Mouse (Mus musculus) ES-Bruce4 (cell line): ENCODE results near the gene Hnrnpu. TPM values are rescaled to one million over a fixed set of nuclear protein-coding genes. Genes with fewer than 3 reads are reported as not detected.

Experiments used
- H3K27ac ChIP-seq: 2 replicates; pipeline ENCODE4 v1.5.1; 2012; ENCODE audit warnings: low read length, inconsistent platforms; ENCODE audit not compliant: insufficient read depth
- H3K27me3 ChIP-seq: 2 replicates; pipeline ENCODE4 v1.6.1; 2012; ENCODE audit warnings: mild to moderate bottlenecking, low read length, inconsistent platforms; ENCODE audit not compliant: control insufficient read depth, poor library complexity, insufficient read depth, severe bottlenecking
- H3K36me3 ChIP-seq: 2 replicates; pipeline ENCODE4 v1.6.1; 2012; ENCODE audit warnings: inconsistent platforms, mild to moderate bottlenecking, low read length, moderate library complexity; ENCODE audit not compliant: control insufficient read depth, poor library complexity, insufficient read depth, severe bottlenecking
- H3K4me1 ChIP-seq: one replicate; pipeline ENCODE4 v1.8.1; 2011; ENCODE audit warnings: low read length; ENCODE audit not compliant: control insufficient read depth, insufficient read depth
- H3K4me3 ChIP-seq: 2 replicates; pipeline ENCODE4 v1.5.1; 2011; ENCODE audit warnings: low read depth, mild to moderate bottlenecking, low read length
- H3K9ac ChIP-seq: 2 replicates; pipeline ENCODE4 v1.6.1; 2012; ENCODE audit warnings: low read depth, mild to moderate bottlenecking, inconsistent platforms; ENCODE audit not compliant: poor library complexity, severe bottlenecking
- H3K9me3 ChIP-seq: replicated peaks from 2 replicates; pipeline ENCODE4 v1.6.1; 2012; ENCODE audit warnings: mild to moderate bottlenecking, low read length, inconsistent platforms; ENCODE audit not compliant: control insufficient read depth, poor library complexity, insufficient read depth, severe bottlenecking
- CTCF ChIP-seq: IDR thresholded peaks from one replicate; pipeline ENCODE4 v1.8.1; 2011; ENCODE audit warnings: low read depth, low read length
- EP300 ChIP-seq: IDR thresholded peaks from 2 replicates; pipeline ENCODE4 v1.6.1; 2011; ENCODE audit warnings: low read depth, low read length; ENCODE audit not compliant: insufficient read depth
- POLR2A ChIP-seq: IDR thresholded peaks from one replicate; pipeline ENCODE4 v1.8.1; 2011; ENCODE audit warnings: low read length; ENCODE audit not compliant: insufficient read depth
- polyA plus RNA-seq: library from polyadenylated mRNA; stranded (reverse); fragments of >200 nt; gene quantifications from 2 replicates; pipeline ENCODE4 v1.2.4, GENCODE M21; 2011; ENCODE audit warnings: low read depth; ENCODE audit not compliant: missing spikeins, insufficient read depth, insufficient read length

Hnrnpu gene
- polyA plus RNA-seq, 1 experiment: 1,155 TPM

GRCm38 (mm10) chr1:178319295-178320037, 18.1 kb downstream of the Hnrnpu start:
- Histone ChIP-seq H3K9ac (peak overlapping the region; percentile 88), H3K27ac (peak overlapping the region; percentile 95), H3K27me3 (no peaks in the 10 kb centered on the region), H3K4me3 (peak overlapping the region; percentile 93), H3K9me3 (no peaks in the 10 kb centered on the region), H3K36me3 (peaks cover 35% of the 10 kb centered on the region), H3K4me1 (no peaks in the 10 kb centered on the region)
- no peak for TF ChIP-seq POLR2A
- no peak for TF ChIP-seq EP300
- TF ChIP-seq CTCF: no peak

- no peaks in the 10 kb centered on the region for H3K9me3 ChIP-seq
Measured at GRCm38 (mm10) chr1:178318389-178319184, 19.0 kb downstream of the Hnrnpu start, which contains the start of gene Cox20. Gene Cox20 (plus strand): TSS chr1:178319130.

GRCm38 (mm10) chr1:178318002-178318388, 19.6 kb downstream of the Hnrnpu start:
- TF ChIP-seq POLR2A (no peak), EP300 (peak; percentile 74)
- Histone ChIP-seq H3K9me3 (no peaks in the 10 kb centered on the region), H3K36me3 (peaks cover 24% of the 10 kb centered on the region), H3K27ac (peak overlapping the region; percentile 88), H3K27me3 (no peaks in the 10 kb centered on the region), H3K4me1 (no peaks in the 10 kb centered on the region), H3K4me3 (peak overlapping the region; percentile 68), H3K9ac (peak overlapping the region; percentile 88)

More at GRCm38 (mm10) chr1:178318389-178319184, 19.0 kb downstream of the Hnrnpu start, which contains the start of gene Cox20:
- no peak for TF ChIP-seq CTCF
- TF ChIP-seq EP300: 0 out of 2 replicates have a peak, but pooled peaks have one; percentile 7
- TF ChIP-seq POLR2A: no peak
- Histone ChIP-seq H3K4me3 (peak within 1 kb of the TSS; percentile 93), H3K27ac (peak within 1 kb of the TSS; percentile 95), H3K4me1 (no peaks in the 10 kb centered on the region), H3K9ac (peak within 1 kb of the TSS; percentile 88), H3K27me3 (no peaks in the 10 kb centered on the region), H3K36me3 (peaks cover 30% of the 10 kb centered on the region)

GRCm38 (mm10) chr1:178317275-178318001, 20.2 kb downstream of the Hnrnpu start:
- Histone ChIP-seq H3K9ac (peak overlapping the region; percentile 88; the same call in 1 of the 2 replicates), H3K36me3 (peaks cover 19% of the 10 kb centered on the region), H3K27ac (no peak overlapping the region), H3K4me3 (no peak overlapping the region), H3K9me3 (no peaks in the 10 kb centered on the region; the same call in 1 of the 2 replicates), H3K27me3 (no peaks in the 10 kb centered on the region), H3K4me1 (no peaks in the 10 kb centered on the region)
- TF ChIP-seq CTCF: no peak
- TF ChIP-seq EP300: no peak
- no peak for TF ChIP-seq POLR2A

GRCm38 (mm10) chr1:178314236-178314635, 23.4 kb downstream of the Hnrnpu start:
- H3K27ac ChIP-seq: no peak overlapping the region
- H3K36me3 ChIP-seq: no peaks in the 10 kb centered on the region
- no peak for TF ChIP-seq POLR2A
- no peak for TF ChIP-seq EP300
- no peak for TF ChIP-seq CTCF
- no peaks in the 10 kb centered on the region for H3K4me1 ChIP-seq
- H3K27me3 ChIP-seq: no peaks in the 10 kb centered on the region
- no peak overlapping the region for H3K9ac ChIP-seq
- no peak overlapping the region for H3K4me3 ChIP-seq
- no peaks in the 10 kb centered on the region; the same call in 1 of the 2 replicates for H3K9me3 ChIP-seq
